Mouse (Mus musculus) bone marrow, adult 2 months (tissue): Measurements from ENCODE around the gene Sox2.

Source experiments
- CTCF ChIP-seq: fragments of 200-500 bp; IDR thresholded peaks from 2 replicates; pipeline ENCODE4 v1.5.1; 2011; ENCODE audit warnings: low read length, control low read depth; ENCODE audit not compliant: control insufficient read depth, insufficient read depth
- POLR2A ChIP-seq: fragments of 200-500 bp; IDR thresholded peaks from 2 replicates; pipeline ENCODE4 v1.6.1; 2011; ENCODE audit warnings: low read depth, mild to moderate bottlenecking, control low read depth, low read length, borderline replicate concordance; ENCODE audit not compliant: control insufficient read depth

GRCm38 (mm10) chr3:34641756-34642497 is 8.3 kb upstream of the Sox2 start:
- TF ChIP-seq POLR2A (no peak), CTCF (no peak)
